Mouse (Mus musculus) forebrain, embryonic 16.5 days (tissue): ENCODE data around the gene Psmb9. TPM values are rescaled to one million over a fixed set of nuclear protein-coding genes. Genes with fewer than 3 reads are reported as not detected.
A peak's percentile ranks its signal among the peaks of the same experiment; 100 is the strongest.

ENCODE experiments used
- ATAC-seq: fragments of 200-750 bp; cut with Nextera tagmentation; 2 replicates; pipeline ENCODE4 v1.8.0; 2017; ENCODE audit warnings: mild to moderate bottlenecking, moderate library complexity
- H3K27ac ChIP-seq: fragments of 300-500 bp; sonication (generic); 2 replicates; pipeline ENCODE4 v1.5.1; 2014; ENCODE audit warnings: low read length, control low read depth
- H3K27me3 ChIP-seq: fragments of 300-500 bp; sonication (generic); replicated peaks from 2 replicates; pipeline ENCODE4 v1.6.1; 2014; ENCODE audit warnings: low read length; ENCODE audit not compliant: control insufficient read depth, insufficient read depth
- H3K36me3 ChIP-seq: fragments of 300-500 bp; sonication (generic); 2 replicates; pipeline ENCODE4 v1.6.1; 2014; ENCODE audit not compliant: control insufficient read depth, insufficient read depth
- H3K4me1 ChIP-seq: fragments of 300-500 bp; sonication (generic); replicated peaks from 2 replicates; pipeline ENCODE4 v1.6.1; 2014; ENCODE audit warnings: low read length; ENCODE audit not compliant: control insufficient read depth, insufficient read depth
- H3K4me2 ChIP-seq: fragments of 300-500 bp; sonication (generic); 2 replicates; pipeline ENCODE4 v1.6.1; 2014; ENCODE audit warnings: mild to moderate bottlenecking, low read length, control low read depth
- H3K4me3 ChIP-seq: fragments of 300-500 bp; sonication (generic); replicated peaks from 2 replicates; pipeline ENCODE4 v1.5.1; 2014; ENCODE audit warnings: mild to moderate bottlenecking, low read length, control low read depth
- H3K9ac ChIP-seq: fragments of 300-500 bp; sonication (generic); replicated peaks from 2 replicates; pipeline ENCODE4 v1.6.1; 2014; ENCODE audit warnings: low read depth, low read length, control low read depth
- H3K9me3 ChIP-seq: fragments of 300-500 bp; sonication (generic); 2 replicates; pipeline ENCODE4 v1.6.1; 2016; ENCODE audit warnings: low read length; ENCODE audit not compliant: control insufficient read depth
- WGBS: fragments of 180-500 bp; shearing (Covaris S2); extraction: QIAGEN DNeasy Blood & Tissue Kit; methylation state at CpG from one replicate; pipeline ENCODE4 v1.1.7; 2014; 5-methylcytosine and 5-hydroxymethylcytosine counted together
- polyA plus RNA-seq: library from polyadenylated mRNA; unstranded; fragments of >200 nt; fragmentation: Nextera tagmentation; extraction: Ambion mirVana; gene quantifications from 2 replicates; pipeline ENCODE4 v1.2.1, GENCODE M21; 2015

The Psmb9 gene
- polyA plus RNA-seq, 1 experiment from 2014 or later: 0.43 TPM

DNA sequence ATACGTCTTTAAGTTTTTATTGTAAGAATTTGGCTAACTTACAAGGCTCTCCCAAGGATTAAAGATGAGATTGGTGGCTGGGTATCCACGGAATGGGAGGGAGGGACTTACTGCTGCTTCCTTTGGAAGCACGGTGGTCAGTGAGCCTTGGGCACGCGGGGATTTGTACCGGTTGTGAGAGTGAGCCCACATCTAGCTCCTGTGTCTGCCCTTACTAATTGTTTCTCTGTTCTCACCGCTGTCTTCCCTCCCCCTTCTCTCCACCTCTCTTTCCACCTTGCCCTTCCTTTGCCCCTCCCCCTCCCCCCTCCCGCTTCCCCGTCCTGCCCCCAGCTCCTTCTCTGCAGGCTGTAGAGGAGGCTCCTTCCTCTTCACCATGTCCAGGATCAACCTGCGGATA is 20.9 kb upstream of the Psmb9 start:
- no peak for ATAC-seq

DNA sequence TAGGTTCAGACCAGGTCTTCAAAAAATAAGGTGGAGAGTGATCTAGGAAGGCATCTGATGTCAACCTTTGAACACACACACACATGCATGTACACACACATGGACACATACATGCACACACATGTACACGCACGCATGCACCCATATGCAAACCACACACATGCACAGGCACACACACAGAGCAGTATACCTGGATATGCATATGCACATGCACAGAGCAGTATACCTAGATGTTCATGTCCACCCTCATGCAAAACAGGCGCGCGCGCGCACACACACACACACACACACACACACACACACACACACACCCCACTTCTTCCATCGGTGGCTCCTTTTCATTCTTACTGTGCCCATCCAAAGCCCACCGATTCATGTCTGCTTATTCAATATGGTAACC is 20.3 kb upstream of the Psmb9 start:
- H3K4me1 ChIP-seq: peaks cover 11% of the 10 kb centered on the region
- H3K4me3 ChIP-seq: no peak overlapping the region
- H3K9ac ChIP-seq: no peak overlapping the region
- no peaks in the 10 kb centered on the region for H3K36me3 ChIP-seq
- H3K4me2 ChIP-seq: no peak overlapping the region
- no peak overlapping the region for H3K27ac ChIP-seq
- no peaks in the 10 kb centered on the region for H3K9me3 ChIP-seq
- peaks cover 36% of the 10 kb centered on the region for H3K27me3 ChIP-seq
- WGBS: 95% methylated on average over 9 of the region's 9 CpGs
- ATAC-seq: no peak

More for the DNA sequence above, 20.9 kb upstream of the Psmb9 start:
- Histone ChIP-seq H3K4me3 (no peak overlapping the region), H3K4me1 (peaks cover 11% of the 10 kb centered on the region), H3K9me3 (no peaks in the 10 kb centered on the region), H3K4me2 (no peak overlapping the region), H3K36me3 (no peaks in the 10 kb centered on the region), H3K27me3 (peaks cover 38% of the 10 kb centered on the region), H3K27ac (no peak overlapping the region), H3K9ac (no peak overlapping the region)
- 26% methylated on average over 10 of the region's 10 CpGs for WGBS

- Histone ChIP-seq H3K9me3 (no peaks in the 10 kb centered on the region), H3K36me3 (no peaks in the 10 kb centered on the region), H3K9ac (no peak overlapping the region), H3K4me1 (peaks cover 11% of the 10 kb centered on the region), H3K27ac (no peak overlapping the region), H3K4me3 (no peak overlapping the region), H3K4me2 (no peak overlapping the region), H3K27me3 (peaks cover 34% of the 10 kb centered on the region)
- ATAC-seq: no peak
- WGBS: 62% methylated on average over 3 of the region's 3 CpGs
These were observed 19.9 kb upstream of the Psmb9 start for GRCm38 (mm10) chr17:34207456-34207855.

DNA sequence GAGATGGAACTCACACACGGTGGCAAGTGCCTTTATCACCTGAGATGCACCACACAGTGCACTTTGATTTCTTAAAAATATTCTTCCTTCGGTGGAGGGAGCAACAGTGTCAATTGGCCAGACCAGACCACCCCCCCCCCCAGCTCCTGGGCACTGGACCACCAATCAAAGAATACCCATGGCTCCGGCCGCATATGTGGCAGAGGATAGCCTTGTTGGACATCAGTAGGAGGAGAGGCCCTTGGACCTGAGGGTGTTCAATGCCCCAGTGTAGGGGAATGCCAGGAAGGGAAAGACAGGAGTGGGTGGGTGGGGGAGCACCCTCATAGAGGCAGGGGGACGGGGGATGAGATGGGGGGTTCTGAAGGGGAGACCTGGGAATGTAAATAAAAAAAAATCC is 19.2 kb upstream of the Psmb9 start:
- Histone ChIP-seq H3K4me1 (peaks cover 9% of the 10 kb centered on the region), H3K9me3 (no peaks in the 10 kb centered on the region), H3K36me3 (no peaks in the 10 kb centered on the region), H3K27ac (no peak overlapping the region), H3K4me3 (no peak overlapping the region), H3K27me3 (peaks cover 29% of the 10 kb centered on the region), H3K9ac (no peak overlapping the region), H3K4me2 (no peak overlapping the region)
- no peak for ATAC-seq
- 80% methylated on average over 5 of the region's 5 CpGs for WGBS

- no peak overlapping the region for H3K27ac ChIP-seq
- ATAC-seq: no peak
- H3K4me1 ChIP-seq: peaks cover 6% of the 10 kb centered on the region
- no peak overlapping the region for H3K9ac ChIP-seq
- 14% methylated on average over 9 of the region's 9 CpGs for WGBS
- no peak overlapping the region for H3K4me3 ChIP-seq
- H3K36me3 ChIP-seq: no peaks in the 10 kb centered on the region
- H3K27me3 ChIP-seq: peaks cover 22% of the 10 kb centered on the region
- no peaks in the 10 kb centered on the region for H3K9me3 ChIP-seq
- no peak overlapping the region for H3K4me2 ChIP-seq
These were observed 18.2 kb upstream of the Psmb9 start for GRCm38 (mm10) chr17:34205746-34206176.

DNA sequence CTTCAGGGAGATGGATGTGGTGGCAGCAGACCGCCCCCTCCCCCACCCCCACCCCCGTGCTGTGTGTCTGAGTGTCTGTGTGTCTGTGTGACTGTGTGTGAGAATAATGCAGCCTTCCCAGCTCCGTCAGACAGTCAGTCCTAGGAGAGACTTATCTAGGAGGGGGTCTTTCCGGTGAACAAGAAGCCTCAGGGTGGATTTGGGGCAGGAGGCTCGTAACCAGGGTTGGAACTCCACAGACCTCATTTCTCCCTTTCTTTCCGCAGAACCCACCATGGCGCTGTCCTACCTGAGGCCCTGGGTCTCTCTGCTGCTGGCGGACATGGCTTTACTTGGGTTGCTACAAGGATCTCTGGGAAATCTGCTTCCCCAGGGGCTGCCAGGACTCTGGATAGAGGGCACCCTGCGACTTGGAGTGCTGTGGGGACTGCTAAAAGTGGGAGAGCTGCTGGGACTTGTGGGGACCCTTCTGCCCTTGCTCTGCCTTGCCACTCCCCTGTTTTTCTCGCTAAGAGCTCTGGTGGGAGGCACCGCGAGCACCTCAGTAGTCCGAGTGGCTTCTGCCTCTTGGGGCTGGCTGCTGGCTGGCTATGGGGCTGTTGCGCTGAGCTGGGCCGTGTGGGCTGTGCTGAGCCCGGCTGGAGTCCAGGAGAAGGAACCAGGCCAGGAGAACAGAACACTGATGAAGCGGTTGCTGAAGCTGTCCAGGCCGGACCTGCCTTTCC is 17.6 kb upstream of the Psmb9 start:
- no peak; the same call in 1 of the 2 replicates for ATAC-seq
- peaks cover 19% of the 10 kb centered on the region for H3K27me3 ChIP-seq

DNA sequence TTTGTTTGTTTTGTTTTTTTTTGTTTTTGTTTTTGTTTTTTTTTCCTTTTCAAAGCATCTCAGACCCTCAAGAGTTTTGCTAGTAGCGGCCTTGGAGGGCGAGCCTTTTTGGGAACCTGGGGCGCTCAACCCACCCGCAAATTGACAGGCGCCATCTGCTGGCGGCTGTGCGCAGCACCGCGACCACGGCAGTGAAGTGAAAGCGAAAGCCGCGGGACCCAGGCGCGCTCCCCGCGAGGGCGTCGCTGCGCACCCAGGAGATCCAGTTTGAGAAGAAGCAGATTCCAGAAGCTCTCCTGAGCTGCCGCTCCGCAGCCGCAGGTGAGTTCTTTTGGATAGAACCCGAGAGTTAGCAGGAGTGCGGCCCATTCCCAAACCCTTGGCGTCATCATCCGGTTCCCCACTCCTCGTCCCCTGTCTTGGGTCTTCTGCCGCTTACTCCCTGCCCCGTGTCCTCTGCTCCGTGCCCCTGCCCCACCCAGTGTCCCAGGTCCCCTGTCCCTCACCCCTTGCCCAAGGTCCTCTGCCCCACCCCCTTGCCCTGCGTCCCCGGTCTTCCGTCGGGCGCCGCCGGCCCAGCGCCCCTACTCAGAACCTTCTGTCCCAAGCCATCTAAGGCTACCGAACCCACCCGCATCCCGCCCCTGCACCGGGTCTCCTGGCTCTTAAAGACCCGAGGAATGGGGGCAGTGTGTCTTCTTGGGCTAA is 16.9 kb upstream of the Psmb9 start:
- WGBS: under 1% methylated on average over 44 of the region's 44 CpGs

More for the DNA sequence above, 17.6 kb upstream of the Psmb9 start:
- H3K27ac ChIP-seq: no peak overlapping the region
- no peaks in the 10 kb centered on the region for H3K36me3 ChIP-seq
- peak overlapping the region; percentile 79 for H3K4me2 ChIP-seq
- peak overlapping the region; percentile 66 for H3K9ac ChIP-seq
- no peaks in the 10 kb centered on the region for H3K9me3 ChIP-seq
- H3K4me3 ChIP-seq: peak overlapping the region; percentile 66
- WGBS: 13% methylated on average over 18 of the region's 18 CpGs
- H3K4me1 ChIP-seq: peaks cover 6% of the 10 kb centered on the region

GRCm38 (mm10) chr17:34203444-34203843 is 15.9 kb upstream of the Psmb9 start, which contains the start of gene Tap2:
Gene Tap2, plus strand, starts transcription at chr17:34203527.
- Histone ChIP-seq H3K27ac (no peak within 1 kb of the TSS), H3K4me1 (peaks cover 7% of the 10 kb centered on the region), H3K36me3 (no peaks in the 10 kb centered on the region), H3K4me2 (peak within 1 kb of the TSS; percentile 79), H3K27me3 (peaks cover 30% of the 10 kb centered on the region), H3K9ac (peak within 1 kb of the TSS; percentile 66), H3K9me3 (no peaks in the 10 kb centered on the region), H3K4me3 (peak within 1 kb of the TSS; percentile 66)
- no peak for ATAC-seq
- WGBS: 61% methylated on average over 5 of the region's 5 CpGs

More for the DNA sequence above, 16.9 kb upstream of the Psmb9 start:
- peak overlapping the region; percentile 66 for H3K9ac ChIP-seq
- H3K36me3 ChIP-seq: no peaks in the 10 kb centered on the region
- ATAC-seq: peak; percentile 74
- peak overlapping the region; percentile 79 for H3K4me2 ChIP-seq
- H3K4me1 ChIP-seq: peaks cover 6% of the 10 kb centered on the region
- no peak overlapping the region for H3K27ac ChIP-seq
- peak overlapping the region; percentile 66 for H3K4me3 ChIP-seq
- H3K9me3 ChIP-seq: no peaks in the 10 kb centered on the region
- H3K27me3 ChIP-seq: peaks cover 22% of the 10 kb centered on the region

DNA sequence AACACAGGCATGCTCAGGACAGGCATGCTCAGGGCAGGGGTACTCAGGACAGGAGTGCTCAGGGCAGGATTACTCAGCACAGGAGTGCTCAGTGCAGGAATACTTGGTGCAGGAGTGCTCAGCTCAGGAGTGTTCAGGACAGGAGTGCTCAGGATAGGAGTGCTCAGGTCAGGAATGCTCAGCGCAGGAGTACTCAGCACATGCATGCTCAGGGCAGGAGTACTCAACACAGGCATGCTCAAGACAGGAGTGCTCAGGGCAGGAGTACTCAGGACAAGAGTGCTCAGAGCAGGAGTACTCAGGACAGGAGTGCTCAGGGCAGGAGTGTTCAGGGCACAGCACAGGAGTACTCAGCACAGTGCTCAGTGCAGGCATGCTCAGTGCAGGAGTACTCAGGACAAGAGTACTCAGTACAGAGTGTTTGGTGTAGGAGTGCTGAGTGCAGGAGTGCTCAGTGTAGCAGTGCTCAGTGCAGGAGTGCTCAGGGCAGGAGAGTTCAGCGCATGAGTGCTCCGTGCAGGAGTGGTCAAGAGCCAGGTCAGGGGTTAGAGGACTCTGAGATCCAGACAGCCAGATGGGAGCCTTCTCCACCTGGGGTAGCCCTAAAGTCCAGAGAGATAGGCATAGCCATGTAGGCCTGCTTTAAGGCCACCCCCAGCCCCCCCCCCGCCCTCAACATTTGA is 15.3 kb upstream of the Psmb9 start:
- peaks cover 36% of the 10 kb centered on the region for H3K27me3 ChIP-seq
- H3K9me3 ChIP-seq: no peaks in the 10 kb centered on the region
- no peak overlapping the region for H3K4me2 ChIP-seq
- H3K9ac ChIP-seq: no peak overlapping the region
- no peak overlapping the region for H3K4me3 ChIP-seq
- peaks cover 12% of the 10 kb centered on the region for H3K4me1 ChIP-seq
- no peak; the same call in 1 of the 2 replicates for ATAC-seq
- no peak overlapping the region for H3K27ac ChIP-seq
- 86% methylated on average over 4 of the region's 4 CpGs for WGBS
- no peaks in the 10 kb centered on the region for H3K36me3 ChIP-seq
